Mouse (Mus musculus) midbrain, embryonic 10.5 days (tissue): ENCODE results near the gene Dis3l2. TPM values are rescaled to one million over a fixed set of nuclear protein-coding genes. Genes with fewer than 3 reads are reported as not detected.
A peak's percentile ranks its signal among the peaks of the same experiment; 100 is the strongest.

ENCODE experiments used
- DNase-seq: peaks from one replicate; pipeline ENCODE4 v3.0.0-alpha.2; 2017; ENCODE audit warnings: low spot score
- H3K27ac ChIP-seq: fragments of 300-500 bp; sonication (generic); replicated peaks from 2 replicates; pipeline ENCODE4 v1.5.1; 2016; ENCODE audit warnings: mild to moderate bottlenecking
- H3K27me3 ChIP-seq: fragments of 300-500 bp; sonication (generic); 2 replicates; pipeline ENCODE4 v1.6.1; 2016; ENCODE audit warnings: low read depth, mild to moderate bottlenecking; ENCODE audit not compliant: poor library complexity, severe bottlenecking
- H3K36me3 ChIP-seq: fragments of 300-500 bp; sonication (generic); 2 replicates; pipeline ENCODE4 v1.6.1; 2016; ENCODE audit warnings: mild to moderate bottlenecking, moderate library complexity
- H3K4me1 ChIP-seq: fragments of 300-500 bp; sonication (generic); 2 replicates; pipeline ENCODE4 v1.6.1; 2016
- H3K4me3 ChIP-seq: fragments of 300-500 bp; sonication (generic); 2 replicates; pipeline ENCODE4 v1.5.1; 2016; ENCODE audit warnings: mild to moderate bottlenecking, moderate library complexity
- H3K9me3 ChIP-seq: fragments of 300-500 bp; sonication (generic); replicated peaks from 2 replicates; pipeline ENCODE4 v1.6.1; 2016; ENCODE audit warnings: mild to moderate bottlenecking
- WGBS: fragments of 180-500 bp; shearing (Covaris S2); methylation state at CpG from one replicate; pipeline ENCODE4 v1.1.7; 2016; 5-methylcytosine and 5-hydroxymethylcytosine counted together
- polyA plus RNA-seq: library from polyadenylated mRNA; unstranded; fragments of >200 nt; fragmentation: Nextera tagmentation; extraction: Ambion mirVana; gene quantifications from 2 replicates; pipeline ENCODE4 v1.2.1, GENCODE M21; 2016

Dis3l2 gene
- polyA plus RNA-seq, 1 experiment from 2014 or later, result 33.3 TPM

- H3K27ac ChIP-seq, result peak overlapping the region; percentile 85
- no peaks in the 10 kb centered on the region for H3K9me3 ChIP-seq
- DNase-seq, result peak; percentile 54
- H3K27me3 ChIP-seq, result no peaks in the 10 kb centered on the region; the same call in 1 of the 2 replicates
- WGBS, result 14% methylated on average over 4 of the region's 4 CpGs
- H3K4me1 ChIP-seq, result peaks cover 33% of the 10 kb centered on the region
- no peaks in the 10 kb centered on the region for H3K36me3 ChIP-seq
- H3K4me3 ChIP-seq, result no peak overlapping the region
Measured at GRCm38 (mm10) chr1:87035532-87036161, 332.0 kb downstream of the Dis3l2 start.

- DNase-seq, result no peak
- 57% methylated on average over 3 of the region's 3 CpGs for WGBS
- Histone ChIP-seq H3K36me3 (no peaks in the 10 kb centered on the region), H3K4me1 (peaks cover 31% of the 10 kb centered on the region), H3K27ac (peak overlapping the region; percentile 85), H3K4me3 (no peak overlapping the region), H3K9me3 (no peaks in the 10 kb centered on the region), H3K27me3 (no peaks in the 10 kb centered on the region; the same call in 1 of the 2 replicates)
Measured at GRCm38 (mm10) chr1:87036334-87036733, 332.7 kb downstream of the Dis3l2 start.

GRCm38 (mm10) chr1:87038477-87039070, 335.0 kb downstream of the Dis3l2 start:
- Histone ChIP-seq H3K27me3 (no peaks in the 10 kb centered on the region; the same call in 1 of the 2 replicates), H3K4me3 (no peak overlapping the region), H3K36me3 (no peaks in the 10 kb centered on the region), H3K9me3 (no peaks in the 10 kb centered on the region), H3K4me1 (peaks cover 31% of the 10 kb centered on the region), H3K27ac (no peak overlapping the region)
- DNase-seq, result no peak
- 93% methylated on average over 2 of the region's 2 CpGs for WGBS

GRCm38 (mm10) chr1:87041119-87041518, 337.5 kb downstream of the Dis3l2 start:
- Histone ChIP-seq H3K36me3 (0 out of 2 replicates have a peak, but pooled peaks cover 8% of the 10 kb centered on the region), H3K4me1 (peaks cover 14% of the 10 kb centered on the region), H3K4me3 (no peak overlapping the region), H3K9me3 (no peaks in the 10 kb centered on the region), H3K27ac (no peak overlapping the region), H3K27me3 (no peaks in the 10 kb centered on the region; the same call in 1 of the 2 replicates)
- WGBS, result 43% methylated on average over 3 of the region's 3 CpGs
- DNase-seq, result peak; percentile 70

GRCm38 (mm10) chr1:87041814-87042438, 338.3 kb downstream of the Dis3l2 start:
- Histone ChIP-seq H3K4me3 (no peak overlapping the region), H3K4me1 (peaks cover 6% of the 10 kb centered on the region; the same call in 1 of the 2 replicates), H3K36me3 (peaks cover 12% of the 10 kb centered on the region), H3K9me3 (no peaks in the 10 kb centered on the region), H3K27me3 (no peaks in the 10 kb centered on the region; the same call in 1 of the 2 replicates), H3K27ac (no peak overlapping the region)
- DNase-seq, result peak; percentile 77
- WGBS, result 4% methylated on average over 1 of the region's 1 CpGs

GRCm38 (mm10) chr1:87050072-87050471, 346.5 kb downstream of the Dis3l2 start:
- Histone ChIP-seq H3K27ac (no peak overlapping the region), H3K4me3 (no peak overlapping the region), H3K9me3 (no peaks in the 10 kb centered on the region), H3K4me1 (no peaks in the 10 kb centered on the region), H3K27me3 (no peaks in the 10 kb centered on the region), H3K36me3 (peaks cover 24% of the 10 kb centered on the region)
- WGBS, result 63% methylated on average over 3 of the region's 3 CpGs
- no peak for DNase-seq

- H3K27ac ChIP-seq, result no peak overlapping the region
- H3K27me3 ChIP-seq, result no peaks in the 10 kb centered on the region
- no peaks in the 10 kb centered on the region for H3K9me3 ChIP-seq
- no peaks in the 10 kb centered on the region for H3K4me1 ChIP-seq
- DNase-seq, result no peak
- H3K4me3 ChIP-seq, result no peak overlapping the region
- H3K36me3 ChIP-seq, result peaks cover 18% of the 10 kb centered on the region
- WGBS, result 67% methylated on average over 1 of the region's 1 CpGs
Measured at GRCm38 (mm10) chr1:87050700-87051099, 347.1 kb downstream of the Dis3l2 start.

- Histone ChIP-seq H3K4me1 (no peaks in the 10 kb centered on the region), H3K9me3 (no peaks in the 10 kb centered on the region), H3K27ac (no peak overlapping the region), H3K4me3 (no peak overlapping the region), H3K27me3 (no peaks in the 10 kb centered on the region), H3K36me3 (peaks cover 17% of the 10 kb centered on the region)
- 83% methylated on average over 4 of the region's 4 CpGs for WGBS
- DNase-seq, result no peak
Measured at GRCm38 (mm10) chr1:87051369-87051768, 347.8 kb downstream of the Dis3l2 start.

- WGBS, result 82% methylated on average over 4 of the region's 4 CpGs
- H3K4me3 ChIP-seq, result no peak overlapping the region
Measured at GRCm38 (mm10) chr1:87057075-87057474, 353.5 kb downstream of the Dis3l2 start.

GRCm38 (mm10) chr1:87059042-87059665, 355.5 kb downstream of the Dis3l2 start:
- 86% methylated on average over 8 of the region's 8 CpGs for WGBS
- no peak for DNase-seq
- H3K36me3 ChIP-seq, result no peaks in the 10 kb centered on the region
- H3K9me3 ChIP-seq, result no peaks in the 10 kb centered on the region
- no peaks in the 10 kb centered on the region for H3K27me3 ChIP-seq
- H3K4me1 ChIP-seq, result no peaks in the 10 kb centered on the region
- no peak overlapping the region for H3K4me3 ChIP-seq
- no peak overlapping the region for H3K27ac ChIP-seq

More at GRCm38 (mm10) chr1:87057075-87057474, 353.5 kb downstream of the Dis3l2 start:
- Histone ChIP-seq H3K27ac (no peak overlapping the region), H3K27me3 (no peaks in the 10 kb centered on the region), H3K9me3 (no peaks in the 10 kb centered on the region), H3K4me1 (no peaks in the 10 kb centered on the region), H3K36me3 (no peaks in the 10 kb centered on the region)
- no peak for DNase-seq

GRCm38 (mm10) chr1:87060913-87061312, 357.3 kb downstream of the Dis3l2 start:
- no peaks in the 10 kb centered on the region for H3K36me3 ChIP-seq
- no peak overlapping the region for H3K27ac ChIP-seq
- no peaks in the 10 kb centered on the region for H3K9me3 ChIP-seq
- no peak for DNase-seq
- no peaks in the 10 kb centered on the region for H3K27me3 ChIP-seq
- no peaks in the 10 kb centered on the region for H3K4me1 ChIP-seq
- H3K4me3 ChIP-seq, result no peak overlapping the region

GRCm38 (mm10) chr1:87070720-87071119, 367.1 kb downstream of the Dis3l2 start:
- DNase-seq, result peak; percentile 34
- Histone ChIP-seq H3K9me3 (no peaks in the 10 kb centered on the region), H3K27ac (no peak overlapping the region), H3K4me3 (no peak overlapping the region), H3K27me3 (no peaks in the 10 kb centered on the region), H3K4me1 (peaks cover 7% of the 10 kb centered on the region), H3K36me3 (no peaks in the 10 kb centered on the region)
- 52% methylated on average over 16 of the region's 16 CpGs for WGBS
